Mouse (Mus musculus) T-helper 17 cell (primary cell): Measurements from ENCODE around the gene Sp110.
"Not testable (repeated sequence)": the region's sequence is repeated elsewhere in the genome, so short reads cannot be mapped to it uniquely, and the experiment has no call there.

Experiments used
- in situ Hi-C, 2 experiments: fragments of 300-600 bp; cut with MboI, MseI; formaldehyde crosslinking; loops; 1 replicate in 1 of 2; 2 replicates in 1 of 2; pipeline ENCODE4 v1.15.1; 2025; ENCODE audit warnings: high pct_unique_total_duplicates in 2 of 2

Sp110 gene

DNA sequence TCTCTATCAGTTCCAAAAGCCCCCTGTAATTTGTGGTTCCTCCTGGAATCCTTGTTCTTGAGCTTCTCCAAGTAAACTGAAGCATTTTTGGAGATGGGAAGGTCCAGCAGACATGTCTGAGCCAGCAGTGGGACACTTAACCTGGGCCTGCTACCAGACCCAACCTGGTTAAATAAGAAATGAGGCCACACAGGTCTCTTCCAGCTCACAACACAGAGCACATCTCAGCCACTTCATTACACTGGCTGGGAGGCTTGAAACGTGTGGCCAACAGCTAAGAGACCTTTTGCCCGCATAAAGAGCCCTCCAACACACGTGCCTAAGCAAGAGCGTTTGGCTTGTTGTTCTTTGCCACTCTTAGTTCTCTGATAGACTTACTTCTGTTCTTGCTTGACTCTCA lies 25.1 kb downstream of the Sp110 start:
- in situ Hi-C loops, result not testable (repeated sequence)

DNA sequence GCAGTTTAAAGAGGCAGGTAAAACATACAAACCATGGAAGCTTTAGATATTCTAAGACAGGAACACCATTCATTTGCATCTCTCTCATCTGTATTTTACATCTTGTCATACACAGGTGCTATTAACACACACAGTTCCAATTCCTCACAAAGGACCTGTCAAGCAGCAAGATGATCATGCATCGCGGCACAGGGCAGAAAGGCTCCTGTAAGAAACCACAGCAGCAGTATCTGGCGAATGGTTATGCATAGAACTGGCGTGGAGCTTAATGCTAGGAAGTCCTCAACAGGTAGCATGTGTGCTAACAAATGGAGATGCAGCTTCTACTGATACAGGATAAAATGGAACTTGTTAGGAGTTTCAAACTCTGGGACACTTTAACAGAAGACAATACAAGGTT lies 43.4 kb downstream of the Sp110 start:
- in situ Hi-C loops, result not testable (repeated sequence)

DNA sequence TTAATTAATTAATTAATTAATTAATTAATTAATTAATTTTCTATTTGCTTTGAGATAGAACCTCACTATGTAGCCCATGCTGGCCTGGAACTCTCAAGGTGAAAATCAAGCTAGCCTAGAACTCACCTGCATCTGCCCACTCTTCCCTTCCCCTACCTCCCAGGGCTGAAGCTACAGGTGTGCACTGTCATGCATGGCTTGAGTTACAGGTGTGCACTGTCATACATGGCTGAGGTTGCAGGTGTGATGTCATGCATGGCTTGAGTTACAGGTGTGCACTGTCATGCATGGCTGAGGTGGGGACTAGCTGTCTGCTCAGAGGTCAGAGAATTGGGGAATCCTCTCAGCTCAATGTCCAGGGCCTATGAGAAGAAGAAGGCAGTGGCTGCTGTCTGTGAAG lies 52.2 kb downstream of the Sp110 start:
- in situ Hi-C loops, result loop anchor here (10.0 kb wide), 2 partner anchors 342 to 592 kb away; no protein-coding TSS in a partner anchor

DNA sequence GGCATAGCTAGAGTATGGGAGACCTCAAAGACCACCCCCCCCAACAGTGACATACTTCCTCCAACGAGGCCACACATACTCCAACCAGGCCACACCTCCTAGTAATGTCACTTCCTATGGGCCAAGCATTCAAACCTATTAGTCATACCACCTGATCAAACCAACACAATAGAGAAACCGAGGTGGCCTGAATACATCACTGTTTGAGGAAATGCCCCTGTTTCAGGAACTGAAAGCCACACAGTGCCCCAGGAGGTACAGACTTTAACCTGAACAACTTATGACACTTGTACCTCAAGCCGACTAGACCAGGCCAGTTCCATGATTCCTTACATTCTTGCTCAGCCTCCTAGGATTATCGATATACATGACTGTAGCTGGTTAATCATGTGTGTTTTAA lies 54.8 kb downstream of the Sp110 start:
- in situ Hi-C loops, result loop anchor here (5.0 to 10.0 kb wide), 6 partner anchors 232 to 589 kb away; no protein-coding TSS in a partner anchor

DNA sequence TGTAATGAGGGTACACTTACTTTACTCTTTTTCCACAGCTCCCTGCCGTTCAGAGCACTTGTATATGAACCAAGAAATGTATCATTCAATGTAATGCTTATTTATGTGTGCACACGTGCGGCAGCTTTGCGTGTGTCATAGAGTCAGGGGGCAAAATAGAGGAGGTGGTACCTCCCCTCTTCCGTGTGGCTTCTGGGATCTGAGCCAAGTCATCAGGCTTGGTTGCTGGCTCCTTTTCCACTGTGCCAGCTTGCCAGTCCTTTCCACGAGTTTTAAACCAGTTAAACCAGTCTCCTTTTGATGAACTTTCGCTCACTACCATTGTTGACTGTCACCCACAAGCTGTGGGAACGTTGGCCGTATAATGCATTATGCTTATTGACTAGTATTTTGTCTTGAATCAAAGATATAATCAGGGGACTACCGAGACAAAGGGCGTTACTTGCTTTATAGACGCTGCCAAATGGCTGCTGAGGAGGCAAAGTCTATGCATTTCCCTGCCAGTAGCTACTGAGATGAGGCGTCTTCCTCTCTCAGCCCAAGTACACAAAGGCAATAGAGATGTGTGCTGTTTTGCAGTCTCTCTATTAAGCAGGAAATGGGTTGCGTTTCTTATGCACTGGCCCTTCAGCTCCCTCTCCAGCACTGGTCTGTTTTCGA lies 70.0 kb downstream of the Sp110 start:
- in situ Hi-C loops, result loop anchor here (5.0 to 10.0 kb wide), 2 partner anchors 201 to 204 kb away; no protein-coding TSS in a partner anchor
